Mouse (Mus musculus) CH12.LX (cell line): ENCODE results near the gene Pptc7. TPM values are rescaled to one million over a fixed set of nuclear protein-coding genes. Genes with fewer than 3 reads are reported as not detected.

ENCODE experiments used
- DNase-seq: peaks from one replicate; pipeline ENCODE4 v3.0.0-alpha.2; 2013; ENCODE audit errors: extremely low read depth
- H3K27ac ChIP-seq: 2 replicates; pipeline ENCODE4 v1.5.1; 2012; ENCODE audit warnings: low read depth, mild to moderate bottlenecking, control low read depth, moderate library complexity; ENCODE audit not compliant: insufficient read depth
- H3K27me3 ChIP-seq: replicated peaks from 2 replicates; pipeline ENCODE3; 2012; ENCODE audit warnings: inconsistent platforms
- H3K36me3 ChIP-seq, 2 experiments: replicated peaks in 1 of 2; 2 replicates each; pipeline versions ENCODE3 to v1.6.1; 2012; ENCODE audit warnings: inconsistent platforms in 1 of 2, low read length in 1 of 2, mild to moderate bottlenecking in 1 of 2, mixed read lengths in 1 of 2, moderate library complexity in 1 of 2; ENCODE audit not compliant: control insufficient read depth in 1 of 2, insufficient read depth in 1 of 2
- H3K4me1 ChIP-seq, 2 experiments: 2 replicates each; pipeline ENCODE4 v1.6.1; 2012; ENCODE audit warnings: inconsistent platforms in 1 of 2, moderate library complexity in 1 of 2; ENCODE audit not compliant: insufficient read depth in 2 of 2, control insufficient read depth in 1 of 2
- H3K4me2 ChIP-seq: 2 replicates; pipeline ENCODE4 v1.6.1; 2012; ENCODE audit warnings: low read depth, mild to moderate bottlenecking, control low read depth; ENCODE audit not compliant: poor library complexity, insufficient read depth, severe bottlenecking
- H3K4me3 ChIP-seq, 3 experiments: fragments of 150-350 bp in 1 of 3; sonication (generic) in 1 of 3; replicated peaks in 1 of 3; 2 replicates each; pipeline versions ENCODE3 to v1.5.1; 2011 to 2012; ENCODE audit warnings: low read depth in 2 of 3, low read length in 2 of 3, mild to moderate bottlenecking in 2 of 3, moderate library complexity in 2 of 3, control low read depth in 1 of 3, improper control_type of control experiment in 1 of 3, inconsistent platforms in 1 of 3, mixed read lengths in 1 of 3; ENCODE audit not compliant: poor library complexity in 1 of 3
- H3K79me2 ChIP-seq: replicated peaks from 2 replicates; pipeline ENCODE4 v1.6.1; 2012; ENCODE audit warnings: mild to moderate bottlenecking, moderate library complexity; ENCODE audit not compliant: control insufficient read depth, poor library complexity, insufficient read depth, severe bottlenecking; ENCODE audit errors: extremely low read depth
- H3K9ac ChIP-seq: 2 replicates; pipeline ENCODE4 v1.6.1; 2012; ENCODE audit warnings: low read depth, mild to moderate bottlenecking, control low read depth, moderate library complexity; ENCODE audit not compliant: insufficient read depth
- H3K9me3 ChIP-seq: replicated peaks from 2 replicates; pipeline ENCODE3; 2012; ENCODE audit warnings: low read length, inconsistent platforms, mixed read lengths
- CHD2 ChIP-seq: IDR thresholded peaks from 2 replicates; pipeline ENCODE4 v1.6.1; 2011; ENCODE audit warnings: low read length, improper control_type of control experiment
- CTCF ChIP-seq, 2 experiments: IDR thresholded peaks in 1 of 2; conservative IDR thresholded peaks in 1 of 2; 2 replicates each; pipeline ENCODE4 v1.5.1; 2011 to 2012; ENCODE audit warnings: low read depth in 2 of 2, low read length in 2 of 2, improper control_type of control experiment in 1 of 2, inconsistent platforms in 1 of 2, mild to moderate bottlenecking in 1 of 2, moderate library complexity in 1 of 2
- EP300 ChIP-seq: IDR thresholded peaks from 2 replicates; pipeline ENCODE4 v1.6.1; 2011; ENCODE audit warnings: low read length, improper control_type of control experiment
- ETS1 ChIP-seq: conservative IDR thresholded peaks from 2 replicates; pipeline ENCODE4 v1.6.1; 2012; ENCODE audit warnings: low read depth, mild to moderate bottlenecking, inconsistent platforms, low read length, improper control_type of control experiment, moderate library complexity
- HCFC1 ChIP-seq: IDR thresholded peaks from 2 replicates; pipeline ENCODE4 v1.6.1; 2012; ENCODE audit warnings: low read depth, mild to moderate bottlenecking, inconsistent platforms, low read length, improper control_type of control experiment
- JUND ChIP-seq: conservative IDR thresholded peaks from 2 replicates; pipeline ENCODE4 v1.6.1; 2011; ENCODE audit warnings: low read depth, low read length, improper control_type of control experiment
- MAFK ChIP-seq: IDR thresholded peaks from 2 replicates; pipeline ENCODE4 v1.6.1; 2011; ENCODE audit warnings: low read length, improper control_type of control experiment; ENCODE audit not compliant: insufficient replicate concordance
- MYC ChIP-seq: IDR thresholded peaks from 2 replicates; pipeline ENCODE4 v1.6.1; 2011; ENCODE audit warnings: low read depth, mild to moderate bottlenecking, improper control_type of control experiment, low read length
- RAD21 ChIP-seq: IDR thresholded peaks from 2 replicates; pipeline ENCODE4 v1.6.1; 2011; ENCODE audit warnings: low read depth, mild to moderate bottlenecking, low read length, improper control_type of control experiment, moderate library complexity
- RCOR1 ChIP-seq: conservative IDR thresholded peaks from 2 replicates; pipeline ENCODE4 v1.6.1; 2012; ENCODE audit warnings: low read depth, mild to moderate bottlenecking, inconsistent platforms, low read length, improper control_type of control experiment
- TCF12 ChIP-seq: IDR thresholded peaks from 2 replicates; pipeline ENCODE4 v1.6.1; 2014; ENCODE audit warnings: low read depth, mild to moderate bottlenecking, inconsistent platforms, low read length, improper control_type of control experiment
- ZMIZ1 ChIP-seq: IDR thresholded peaks from 2 replicates; pipeline ENCODE4 v1.6.1; 2012; ENCODE audit warnings: low read depth, mild to moderate bottlenecking, inconsistent platforms, low read length, improper control_type of control experiment
- dilution Hi-C: fragments of 300-500 bp; cut with MboI; formaldehyde crosslinking; loops from 2 replicates; pipeline ENCODE4 v1.14.3; 2020; ENCODE audit warnings: low sequenced_read_pairs; ENCODE audit not compliant: extremely low pct_unique_long_range_greater_than_20kb, extremely low pct_ligation_motif_present
- in situ Hi-C: fragments of 300-500 bp; cut with MboI; formaldehyde crosslinking; loops from 3 replicates; pipeline ENCODE4 v1.14.3; 2019; ENCODE audit warnings: low sequenced_read_pairs, low pct_ligation_motif_present, low pct_unique_long_range_greater_than_20kb, mixed read lengths
- polyA plus RNA-seq: library from polyadenylated mRNA; unstranded; fragments of >175 nt; gene quantifications from 2 replicates; pipeline ENCODE4 v1.2.1, GENCODE M21; 2012; ENCODE audit warnings: low read depth; ENCODE audit not compliant: insufficient read length
- total RNA-seq, 2 experiments: library from RNA; depleted of rRNA; stranded (reverse); fragments of 300-350 nt in 1 of 2; fragments of >200 nt in 1 of 2; gene quantifications; 2 replicates each; pipeline ENCODE4 v1.2.3; 2012 to 2014

Pptc7 gene
- total and polyA plus RNA-seq, 3 experiments: 17.1 to 25.9 (median 23.6) TPM

DNA sequence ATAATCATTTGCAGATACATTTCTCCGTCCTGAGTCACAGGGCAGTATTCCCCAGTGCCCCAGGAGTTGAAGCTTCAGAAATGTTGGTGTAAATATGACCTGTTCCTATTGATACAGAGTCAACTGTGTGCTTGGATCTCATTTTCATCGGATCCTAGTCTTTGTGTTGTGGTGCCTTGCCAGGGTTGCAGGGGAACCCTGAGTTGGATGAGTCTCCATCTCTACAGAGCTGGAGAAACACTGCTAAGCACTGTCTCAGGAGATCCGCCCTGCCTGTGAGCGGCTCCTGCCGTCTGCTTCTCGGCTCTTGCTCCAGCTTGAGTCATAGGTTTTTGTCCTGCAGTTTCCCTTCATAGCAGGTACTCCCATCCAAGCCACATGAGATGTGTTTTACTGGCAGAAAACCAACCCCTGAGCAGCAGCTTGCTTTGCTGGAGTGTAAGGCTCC, 15.9 kb downstream of the Pptc7 start:
- H3K4me3 ChIP-seq: no peak overlapping the region
- peaks cover 42% of the 10 kb centered on the region for H3K79me2 ChIP-seq
- no peak for TF ChIP-seq EP300
- no peak for TF ChIP-seq JUND
- TF ChIP-seq CTCF (conservative IDR thresholded peaks at IDR 0.05 in 1 of 2, IDR thresholded peaks at IDR 0.05 in 1 of 2; ENCODE audit: low read depth in 2 of 2, low read length in 2 of 2): no peak
- TF ChIP-seq MAFK: no peak
- H3K9me3 ChIP-seq: peaks cover 3% of the 10 kb centered on the region
- peaks cover 11 to 78% of the 10 kb centered on the region in 2 experiments for H3K36me3 ChIP-seq
- DNase-seq: no peak
- no peak overlapping the region for H3K9ac ChIP-seq
- H3K27me3 ChIP-seq: no peaks in the 10 kb centered on the region
- H3K27ac ChIP-seq: no peak overlapping the region
- in situ Hi-C loops: no loop called here
- peaks cover 6 to 38% of the 10 kb centered on the region in 2 experiments for H3K4me1 ChIP-seq
- no peak overlapping the region for H3K4me2 ChIP-seq
- dilution Hi-C loops: no loop called here

DNA sequence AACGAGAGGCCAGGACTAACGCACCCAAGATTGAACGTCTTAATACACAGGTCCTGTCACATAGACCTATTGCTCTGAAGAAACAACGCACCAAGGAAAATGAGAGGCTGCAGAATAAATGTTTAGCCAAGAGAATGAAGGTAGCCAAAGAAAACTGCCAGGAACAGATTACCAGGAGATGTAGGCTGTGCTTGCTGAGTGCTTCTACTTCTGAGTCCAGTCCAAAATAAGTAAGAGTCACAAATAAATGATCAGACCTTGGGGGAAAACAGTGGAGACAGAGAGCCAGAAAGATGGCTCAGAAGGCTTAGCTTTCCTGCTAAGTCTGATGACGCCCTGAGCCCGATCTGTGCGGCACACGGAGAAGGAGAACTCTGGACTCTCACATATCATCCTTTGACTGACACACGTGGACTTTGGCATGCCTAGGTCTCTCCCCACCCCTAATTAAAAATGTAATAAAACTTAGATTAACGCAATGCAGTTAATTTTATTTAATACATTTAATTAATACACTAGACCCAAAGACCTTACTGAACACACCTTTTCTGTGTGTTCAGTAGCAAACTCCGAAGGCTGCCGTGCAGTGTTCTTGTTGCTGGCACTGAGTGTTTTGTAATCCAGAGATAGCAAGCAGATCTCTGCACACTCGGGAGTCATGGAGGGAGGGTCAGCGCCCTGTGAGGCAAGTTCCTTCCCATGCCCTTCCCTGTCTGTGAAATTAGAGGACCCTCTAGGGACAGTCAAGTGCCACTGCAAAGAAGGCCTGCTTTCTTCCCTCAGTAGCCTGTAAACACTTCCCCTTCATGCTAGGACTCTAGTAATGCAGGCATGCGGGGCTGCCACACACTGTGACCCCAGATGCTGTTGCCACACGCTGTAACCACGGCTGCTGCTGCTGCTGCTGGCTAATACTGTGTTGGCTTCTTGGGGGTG, 18.9 kb downstream of the Pptc7 start:
- in situ Hi-C loops (no loop called here), dilution Hi-C loops (no loop called here)
- Histone ChIP-seq H3K4me1 (peaks cover 7 to 36% of the 10 kb centered on the region in 2 experiments; a peak in 2 of 4 replicates), H3K79me2 (peaks cover 26% of the 10 kb centered on the region), H3K4me2 (no peak overlapping the region), H3K9ac (no peak overlapping the region), H3K4me3 (no peak overlapping the region), H3K9me3 (peaks cover 3% of the 10 kb centered on the region), H3K27me3 (no peaks in the 10 kb centered on the region), H3K36me3 (peaks cover 11 to 82% of the 10 kb centered on the region in 2 experiments), H3K27ac (no peak overlapping the region)
- TF ChIP-seq ZMIZ1: no peak
- no peak for TF ChIP-seq ETS1
- no peak for TF ChIP-seq TCF12
- no peak for TF ChIP-seq RCOR1
- TF ChIP-seq MYC: no peak
- TF ChIP-seq JUND: no peak
- peak; percentile 31 for TF ChIP-seq RAD21
- TF ChIP-seq CTCF (conservative IDR thresholded peaks at IDR 0.05 in 1 of 2, IDR thresholded peaks at IDR 0.05 in 1 of 2; ENCODE audit: low read depth in 2 of 2, low read length in 2 of 2): peak in 1 of 2 experiments; percentile 29; a peak in 2 of 4 replicates
- no peak for TF ChIP-seq HCFC1
- no peak for TF ChIP-seq CHD2
- no peak for DNase-seq
